Mouse (Mus musculus) myocyte (in vitro differentiated cells): ENCODE measurements around the gene Smyd1.

Experiments used
- CEBPB ChIP-seq: IDR thresholded peaks from 2 replicates; pipeline ENCODE4 v1.6.1; 2011; ENCODE audit warnings: mild to moderate bottlenecking, moderate library complexity; ENCODE audit not compliant: poor library complexity, insufficient read depth, severe bottlenecking
- E2F4 ChIP-seq: IDR thresholded peaks from one replicate; pipeline ENCODE4 v1.6.1; 2011; ENCODE audit warnings: mild to moderate bottlenecking, control low read depth, moderate library complexity; ENCODE audit not compliant: insufficient read depth
- MAX ChIP-seq: IDR thresholded peaks from one replicate; pipeline ENCODE4 v1.6.1; 2011; ENCODE audit warnings: low read depth, mild to moderate bottlenecking, control low read depth
- MYOD1 ChIP-seq, 3 experiments: IDR thresholded peaks; one replicate each; pipeline ENCODE4 v1.6.1; 2011; ENCODE audit warnings: control low read depth in 2 of 3, low read depth in 2 of 3, mild to moderate bottlenecking in 2 of 3, moderate library complexity in 1 of 3; ENCODE audit not compliant: insufficient read length in 2 of 3, control insufficient read depth in 1 of 3
- MYOG ChIP-seq, 3 experiments: IDR thresholded peaks; one replicate each; pipeline ENCODE4 v1.6.1; 2011; ENCODE audit warnings: control low read depth in 2 of 3, low read depth in 2 of 3, mild to moderate bottlenecking in 2 of 3; ENCODE audit not compliant: insufficient read length in 2 of 3, control insufficient read depth in 1 of 3, insufficient read depth in 1 of 3
- POLR2A ChIP-seq: IDR thresholded peaks from one replicate; pipeline ENCODE4 v1.6.1; 2011; ENCODE audit warnings: low read depth, mild to moderate bottlenecking, control low read depth, moderate library complexity; ENCODE audit not compliant: insufficient read length
- REST ChIP-seq: IDR thresholded peaks from one replicate; pipeline ENCODE4 v1.6.1; 2011; ENCODE audit warnings: mild to moderate bottlenecking, control low read depth, moderate library complexity; ENCODE audit not compliant: insufficient read depth, insufficient read length
- TCF12 ChIP-seq: IDR thresholded peaks from one replicate; pipeline ENCODE4 v1.6.1; 2011; ENCODE audit warnings: mild to moderate bottlenecking, control low read depth; ENCODE audit not compliant: poor library complexity, insufficient read depth, severe bottlenecking
- TCF3 ChIP-seq: IDR thresholded peaks from one replicate; pipeline ENCODE4 v1.6.1; 2011; ENCODE audit warnings: low read depth, control low read depth; ENCODE audit not compliant: insufficient read length
- USF1 ChIP-seq: IDR thresholded peaks from one replicate; pipeline ENCODE4 v1.6.1; 2011; ENCODE audit warnings: low read depth, mild to moderate bottlenecking, control low read depth, moderate library complexity

GRCm38 (mm10) chr6:71322491-71322921 is 473 bp upstream of the Smyd1 start, which contains the start of gene Cd8b1:
- TF ChIP-seq POLR2A (no peak), E2F4 (no peak), TCF12 (no peak), MYOD1 (IDR thresholded peaks at IDR 0.05; ENCODE audit: control insufficient read depth in 1 of 3, insufficient read length in 2 of 3, low read depth in 2 of 3) (no peak), REST (no peak), MAX (no peak), MYOG (IDR thresholded peaks at IDR 0.05; ENCODE audit: control insufficient read depth in 1 of 3, insufficient read depth in 1 of 3, insufficient read length in 2 of 3, low read depth in 2 of 3) (no peak), USF1 (no peak), CEBPB (no peak), TCF3 (no peak)
